Mouse (Mus musculus) brain, embryonic 14.5 days (tissue): Measurements from ENCODE around the gene Fxr2.

ENCODE experiments used
- CTCF ChIP-seq: fragments of 200-500 bp; IDR thresholded peaks from 2 replicates; pipeline ENCODE4 v1.5.1; 2012; ENCODE audit warnings: inconsistent platforms, mild to moderate bottlenecking, moderate library complexity, borderline replicate concordance; ENCODE audit not compliant: insufficient read depth, insufficient read length; ENCODE audit errors: extremely low read depth
- POLR2A ChIP-seq: fragments of 200-500 bp; IDR thresholded peaks from 2 replicates; pipeline ENCODE4 v1.6.1; 2012; ENCODE audit warnings: mild to moderate bottlenecking, inconsistent platforms, borderline replicate concordance; ENCODE audit not compliant: poor library complexity, insufficient read depth, insufficient read length, severe bottlenecking; ENCODE audit errors: extremely low read depth

- TF ChIP-seq CTCF = no peak
- no peak for TF ChIP-seq POLR2A
Observed at GRCm38 (mm10) chr11:69645860-69646259, 13.1 kb downstream of the Fxr2 start.
